Mouse (Mus musculus): Measurements from ENCODE around the gene Zfp341. TPM values are rescaled to one million over a fixed set of nuclear protein-coding genes. Genes with fewer than 3 reads are reported as not detected.
A peak's percentile ranks its signal among the peaks of the same experiment; 100 is the strongest.

Zfp341 gene
- total RNA-seq, 2 experiments from 2014 or later: 2.5 to 2.9 TPM

DNA sequence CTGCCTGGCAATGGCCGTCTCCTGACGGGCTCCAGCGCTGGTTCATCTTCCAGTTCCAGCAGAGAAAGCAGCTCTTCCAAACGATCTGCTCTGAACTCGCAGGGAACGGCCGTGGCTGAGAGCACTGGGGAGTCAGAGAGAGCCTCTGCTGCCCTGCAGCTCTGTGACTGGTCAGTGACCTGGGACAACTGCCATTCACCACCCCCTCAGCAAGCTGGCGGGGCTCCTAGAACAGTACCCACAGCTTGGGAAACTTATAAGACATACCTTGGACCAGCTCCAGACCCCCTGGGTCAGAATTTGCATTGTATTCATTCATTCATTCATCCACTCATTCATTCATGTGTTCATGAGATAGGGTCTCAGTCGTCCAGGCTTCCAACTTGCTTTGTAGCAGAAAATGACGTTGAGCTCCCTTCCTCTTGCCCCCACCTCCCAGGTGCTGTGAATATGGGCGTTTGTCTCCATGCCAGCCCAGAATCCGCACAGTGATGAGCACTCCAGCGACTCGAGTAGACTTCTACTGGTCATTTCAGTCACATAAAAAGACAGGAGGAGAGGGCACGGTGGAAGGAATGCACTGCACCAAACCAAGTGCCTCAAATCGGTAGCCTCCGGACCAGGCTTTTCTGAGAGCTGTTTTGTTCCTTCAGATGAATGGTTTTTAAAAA is 28.0 kb upstream of the Zfp341 start:
- no peak for DNase-seq (ENCODE audit: low spot score)

- no peak for DNase-seq (ENCODE audit: low spot score)
Measured at GRCm38 (mm10) chr2:154586405-154586804, 26.7 kb upstream of the Zfp341 start.

- no peak for DNase-seq (ENCODE audit: low spot score)
Measured at GRCm38 (mm10) chr2:154589051-154589450, 24.0 kb upstream of the Zfp341 start.

DNA sequence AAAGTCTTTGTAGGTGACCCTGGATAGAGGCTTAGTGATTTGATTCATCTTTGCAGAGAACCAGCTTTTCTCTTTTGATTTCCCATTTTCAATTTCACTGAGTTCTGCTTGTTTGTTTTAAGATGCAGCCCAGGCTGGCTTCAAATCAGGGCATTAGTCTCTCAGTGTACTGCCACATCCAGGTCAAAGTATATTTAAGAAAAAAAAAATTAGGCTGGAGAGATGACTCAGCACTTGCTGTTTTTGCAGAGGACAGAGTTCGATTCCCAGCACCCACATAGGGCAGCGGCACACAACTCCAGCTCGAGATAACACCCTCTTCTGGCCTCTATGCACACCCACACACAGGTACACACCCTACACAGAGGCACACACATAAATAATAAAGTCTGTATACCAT is 21.9 kb upstream of the Zfp341 start:
- no peak for DNase-seq (ENCODE audit: low spot score)

DNA sequence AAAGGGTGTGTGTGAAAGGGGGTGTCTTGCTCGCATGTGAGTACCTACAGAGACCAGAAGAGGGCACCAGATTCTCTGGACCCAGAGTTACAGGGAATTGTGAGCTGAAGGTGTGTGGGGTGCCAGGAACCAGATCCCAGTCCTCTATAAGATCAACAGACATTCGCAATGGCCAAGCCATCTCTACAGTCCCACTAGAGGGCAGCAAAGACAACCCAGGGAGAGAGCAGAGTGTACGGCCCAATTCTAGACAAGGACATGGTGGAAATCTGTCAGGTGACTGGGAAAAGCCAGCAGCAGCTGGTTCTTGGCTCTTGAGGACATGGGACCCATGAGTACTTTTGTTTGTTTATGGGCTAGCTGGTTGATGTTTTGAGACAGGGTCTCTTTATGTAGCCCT is 20.1 kb upstream of the Zfp341 start:
- DNase-seq (ENCODE audit: low spot score): peak; percentile 48

DNA sequence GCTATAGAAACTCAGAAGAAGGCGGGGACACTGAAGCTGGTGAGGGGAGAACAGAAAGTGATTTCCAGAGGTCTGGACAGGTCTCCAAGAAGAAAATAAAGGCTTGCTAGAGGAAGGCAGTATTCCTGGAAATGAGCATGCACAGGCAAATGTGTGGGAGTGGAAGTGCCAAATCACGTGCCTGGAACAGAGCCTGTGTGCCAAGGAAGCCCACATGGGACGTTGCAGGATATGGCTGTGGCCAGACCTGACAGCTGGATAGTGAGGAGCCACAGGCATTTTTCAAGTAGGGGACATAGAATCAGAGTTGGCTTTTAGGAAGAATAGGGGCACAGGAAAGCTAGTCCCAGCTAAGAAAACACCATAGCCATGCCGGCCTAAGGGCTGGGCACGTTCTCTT is 17.3 kb upstream of the Zfp341 start:
- DNase-seq (ENCODE audit: low spot score): no peak

- DNase-seq (ENCODE audit: low spot score): no peak
Measured at GRCm38 (mm10) chr2:154597399-154597798, 15.7 kb upstream of the Zfp341 start.

- no peak for DNase-seq (ENCODE audit: low spot score)
Measured at GRCm38 (mm10) chr2:154600586-154600985, 12.5 kb upstream of the Zfp341 start.

GRCm38 (mm10) chr2:154601324-154601723 is 11.8 kb upstream of the Zfp341 start:
- DNase-seq (ENCODE audit: low spot score): no peak

DNA sequence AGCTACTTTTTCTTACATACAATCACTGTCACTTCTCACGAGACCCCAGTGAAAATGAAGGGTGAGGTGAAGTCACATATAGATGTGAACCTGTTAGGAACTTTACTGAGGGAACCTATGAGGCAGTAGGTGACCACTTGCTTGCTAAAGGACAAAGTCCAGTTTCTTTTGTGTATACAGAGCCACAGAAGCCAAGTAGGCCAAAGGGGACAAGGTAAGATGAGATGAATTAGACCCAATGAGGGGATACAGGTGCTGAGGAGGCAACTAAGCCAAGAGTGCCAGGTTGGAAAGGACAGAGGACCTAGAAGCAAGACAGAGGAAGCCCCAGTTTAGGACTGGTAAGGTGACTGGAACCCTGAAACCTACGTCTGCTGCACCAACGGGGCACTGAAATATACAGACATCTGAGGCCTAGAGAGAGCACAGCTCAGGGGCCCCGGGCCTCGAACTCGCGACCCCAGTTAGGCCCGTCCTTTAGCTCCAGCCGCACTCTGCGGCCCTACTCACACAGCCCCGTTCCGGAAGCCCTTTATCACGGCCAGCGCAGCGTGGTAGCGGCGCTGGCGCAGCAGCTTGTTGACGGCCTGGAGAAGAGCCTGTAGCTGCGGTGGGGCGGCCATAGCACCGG is 10.0 kb upstream of the Zfp341 start:
- DNase-seq (ENCODE audit: low spot score): no peak

DNA sequence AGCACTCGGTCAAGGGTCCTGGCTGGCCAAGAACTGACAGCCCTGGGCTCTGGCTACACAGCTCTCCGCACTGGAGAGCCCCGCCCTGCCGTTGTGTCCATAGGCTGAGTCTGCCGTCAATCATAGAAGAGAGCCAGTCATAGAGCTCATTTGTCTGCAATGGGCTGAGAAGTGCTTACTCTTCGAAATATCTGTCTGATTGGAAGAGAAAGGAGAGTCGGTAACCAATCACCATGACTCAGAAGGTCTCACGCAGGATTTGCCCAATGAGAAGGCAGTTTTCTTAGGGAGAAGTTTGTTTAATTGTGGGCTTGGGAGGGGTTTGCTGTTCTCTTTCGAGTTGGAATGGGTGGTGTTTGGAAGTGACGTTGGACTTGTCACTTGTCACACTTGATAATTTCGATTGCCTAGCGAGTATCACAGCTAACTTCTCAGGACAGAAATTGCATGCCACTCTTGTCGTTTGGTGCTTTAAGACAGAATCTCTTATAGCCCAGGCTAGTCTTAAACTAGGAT is 9.4 kb upstream of the Zfp341 start, which contains the start of gene Pxmp4:
Pxmp4 (minus strand) TSS at position 71 of the 516 bp plus-strand sequence.
- peak; percentile 99 for DNase-seq (ENCODE audit: low spot score)

DNA sequence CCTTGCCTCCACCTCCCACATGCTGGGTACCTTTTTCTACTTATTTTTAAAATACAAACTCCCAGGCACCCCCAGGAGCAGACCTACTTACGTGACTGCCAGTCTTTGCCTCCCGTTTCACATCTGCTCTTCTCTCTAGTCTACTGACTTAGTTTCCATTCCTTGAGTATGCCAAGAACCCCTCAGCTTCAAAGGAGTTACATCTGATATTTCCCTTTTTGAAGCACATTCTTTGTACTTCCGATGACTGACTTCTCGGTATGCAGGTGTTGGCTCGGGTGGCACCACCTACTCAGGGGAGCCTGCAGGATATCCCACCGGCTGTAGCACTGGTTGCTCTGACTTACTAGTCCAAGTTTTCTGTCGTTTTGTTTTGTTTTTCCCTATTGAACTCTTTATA is 8.9 kb upstream of the Zfp341 start:
- no peak for DNase-seq (ENCODE audit: low spot score)

GRCm38 (mm10) chr2:154606965-154607364 is 6.1 kb upstream of the Zfp341 start:
- no peak for DNase-seq (ENCODE audit: low spot score)

DNA sequence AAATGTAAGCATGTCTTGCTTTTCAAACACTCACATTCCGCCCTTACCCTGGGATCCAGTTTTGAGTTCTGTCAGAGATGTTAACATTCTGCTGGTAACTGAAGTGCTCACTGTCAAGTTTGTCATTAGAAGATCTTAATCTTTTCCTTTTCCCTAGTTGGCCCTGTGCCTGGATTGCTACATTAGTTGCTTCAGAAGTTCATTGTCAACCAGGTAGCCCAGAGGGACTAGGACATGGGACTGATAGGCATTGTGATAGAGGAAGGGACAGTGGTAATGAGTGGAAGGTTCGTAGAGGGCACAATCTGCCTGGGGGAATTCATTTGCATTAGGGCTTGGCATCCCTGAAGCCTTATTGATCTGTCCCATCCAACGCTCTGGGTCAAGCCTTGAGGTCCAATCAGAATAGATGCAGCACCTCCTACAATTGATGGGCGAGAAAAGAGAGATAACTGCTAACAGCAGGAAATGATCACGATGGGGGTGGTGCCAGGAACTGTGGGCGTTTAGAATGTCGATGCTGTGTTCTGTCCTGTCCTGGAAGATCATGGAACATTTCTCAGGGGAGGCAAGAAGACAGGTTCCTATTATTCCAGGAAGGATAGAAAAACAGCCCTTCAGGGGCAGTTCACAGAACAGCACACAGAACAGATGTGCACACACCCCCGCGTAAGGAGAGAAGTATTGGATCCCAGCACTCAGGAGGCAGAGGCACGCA is 3.9 kb upstream of the Zfp341 start:
- DNase-seq (ENCODE audit: low spot score): no peak

DNA sequence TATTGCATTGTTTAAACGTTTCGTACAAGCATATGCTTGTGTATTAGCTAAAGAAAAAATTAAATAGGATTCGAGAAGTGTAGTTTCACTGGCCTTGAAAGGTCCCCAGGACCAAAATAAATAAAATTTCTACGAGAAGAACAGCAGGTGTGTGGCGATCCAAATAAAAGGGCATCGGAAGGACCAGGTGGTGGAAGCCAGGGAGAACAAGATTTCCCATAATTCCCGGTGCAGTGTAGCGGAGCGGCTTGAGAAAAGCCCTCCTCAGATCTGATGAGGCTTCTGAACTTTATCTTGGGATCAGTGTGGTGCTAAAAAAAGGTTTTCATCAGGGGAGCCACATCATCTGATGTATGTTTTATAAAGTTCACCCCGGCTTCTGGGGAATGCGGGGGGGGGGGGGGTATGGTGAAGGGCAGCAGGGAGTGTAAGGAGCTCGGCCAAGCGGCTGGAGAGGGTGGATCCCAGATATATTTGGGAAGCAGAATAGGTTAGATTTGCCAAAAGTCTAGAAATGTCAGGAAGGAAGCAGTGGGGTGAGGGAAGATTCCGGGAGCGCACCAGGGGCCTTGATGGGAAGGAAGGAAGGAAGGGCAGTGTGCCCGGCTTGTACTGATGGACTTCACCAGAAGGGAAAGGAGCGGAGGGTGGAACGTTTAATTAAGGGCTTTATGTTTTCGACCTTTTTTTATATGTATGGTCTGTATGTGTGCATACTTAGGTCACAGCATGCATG is 1.9 kb downstream of the Zfp341 start:
- no peak for DNase-seq (ENCODE audit: low spot score)

DNA sequence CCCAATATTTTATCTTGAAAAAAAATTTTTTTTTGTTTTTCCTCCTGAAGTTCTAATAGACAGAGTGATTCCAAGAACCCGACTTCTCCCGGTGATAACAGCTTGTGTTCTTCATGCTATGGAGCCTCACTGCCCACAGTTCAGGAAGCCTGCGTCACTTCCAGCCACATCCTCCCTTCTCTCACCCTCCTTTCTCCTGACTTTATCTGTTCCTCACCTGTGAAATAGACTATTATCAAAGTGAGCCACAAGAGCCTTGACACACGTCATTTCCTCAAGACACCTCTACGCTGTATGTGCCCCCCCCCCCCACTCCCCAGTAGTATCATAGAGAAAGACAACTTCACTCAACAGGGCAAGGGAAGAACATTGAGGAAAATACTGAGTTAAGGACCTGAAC is 2.6 kb downstream of the Zfp341 start:
- DNase-seq (ENCODE audit: low spot score): no peak

DNA sequence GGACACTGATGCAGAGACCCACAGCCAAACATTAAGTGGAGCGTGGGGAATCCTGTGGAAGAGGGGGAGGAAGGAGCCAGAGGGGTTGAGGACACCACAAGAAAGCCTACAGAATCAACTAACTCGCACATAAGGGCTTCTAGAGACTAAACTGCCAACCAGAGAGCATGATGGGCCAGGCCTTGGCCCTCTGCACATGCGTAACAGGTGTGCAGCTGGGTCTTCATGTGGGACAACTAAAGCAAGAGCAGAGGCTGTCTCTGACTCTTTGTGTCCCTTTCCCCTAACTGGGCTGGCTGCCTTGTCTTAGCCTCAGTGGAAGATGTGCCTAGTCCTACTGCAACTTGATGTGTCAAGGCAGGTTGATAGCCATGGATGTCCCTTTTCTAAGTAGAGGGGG is 4.0 kb downstream of the Zfp341 start:
- no peak for DNase-seq (ENCODE audit: low spot score)

DNA sequence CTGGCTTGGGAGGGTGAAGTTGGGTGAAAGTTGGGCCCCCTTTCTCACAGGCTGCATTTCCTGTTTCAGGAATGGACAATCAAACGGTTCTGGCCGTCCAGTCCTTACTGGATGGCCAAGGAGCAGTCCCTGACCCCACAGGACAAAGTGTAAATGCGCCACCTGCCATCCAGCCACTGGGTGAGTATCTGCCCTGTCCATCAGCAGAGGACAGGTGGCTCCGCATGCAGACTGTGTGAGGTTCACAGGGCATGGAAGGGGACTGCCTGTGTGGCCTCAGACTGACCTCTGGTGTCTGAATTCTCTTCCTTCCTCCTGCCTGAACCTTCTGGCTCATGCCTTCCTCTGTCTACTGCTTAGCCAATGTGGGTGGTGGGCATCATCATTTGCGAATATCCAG is 8.6 kb downstream of the Zfp341 start:
- DNase-seq (ENCODE audit: low spot score): no peak

DNA sequence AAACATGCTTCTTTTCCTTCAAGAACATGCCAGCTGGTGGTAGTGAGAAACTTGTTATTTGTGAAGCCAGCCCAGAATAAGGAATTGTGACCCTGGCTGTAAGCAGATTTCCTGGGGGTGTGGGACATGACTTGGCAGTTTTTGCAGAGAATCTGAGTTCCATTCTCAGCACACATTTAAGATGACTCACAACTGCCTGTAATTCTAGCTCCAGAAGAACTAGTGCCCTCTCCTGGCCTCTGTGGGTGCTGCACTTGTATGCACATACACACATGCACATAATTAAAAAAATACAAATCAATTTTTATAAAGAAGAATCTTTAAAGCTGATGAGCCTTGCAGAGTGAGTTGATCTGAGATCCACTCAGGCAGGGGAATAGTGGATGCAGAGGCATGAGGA is 11.0 kb downstream of the Zfp341 start:
- DNase-seq (ENCODE audit: low spot score): no peak

- no peak for DNase-seq (ENCODE audit: low spot score)
Measured at GRCm38 (mm10) chr2:154630531-154630930, 17.4 kb downstream of the Zfp341 start.

- DNase-seq (ENCODE audit: low spot score): no peak
Measured at GRCm38 (mm10) chr2:154632203-154632780, 19.2 kb downstream of the Zfp341 start.
